Mouse (Mus musculus) heart, embryonic 11.5 days (tissue): Measurements from ENCODE around the gene Cables2. TPM values are rescaled to one million over a fixed set of nuclear protein-coding genes. Genes with fewer than 3 reads are reported as not detected.

Experiments
- ATAC-seq: fragments of 200-750 bp; cut with Nextera tagmentation; replicated peaks from 2 replicates; pipeline ENCODE4 v1.8.0; 2017; ENCODE audit warnings: moderate library complexity; ENCODE audit not compliant: insufficient number of reproducible peaks, low FRiP score, low TSS enrichment
- H3K27ac ChIP-seq: fragments of 300-500 bp; sonication (generic); 2 replicates; pipeline ENCODE4 v1.5.1; 2014; ENCODE audit warnings: mild to moderate bottlenecking, low read depth, low read length
- H3K27me3 ChIP-seq: fragments of 300-500 bp; sonication (generic); 2 replicates; pipeline ENCODE4 v1.6.1; 2014; ENCODE audit warnings: mild to moderate bottlenecking, low read length, mixed read lengths; ENCODE audit not compliant: control insufficient read depth, insufficient read depth
- H3K36me3 ChIP-seq: fragments of 300-500 bp; sonication (generic); 2 replicates; pipeline ENCODE4 v1.6.1; 2014; ENCODE audit warnings: mild to moderate bottlenecking, low read length, moderate library complexity, mixed read lengths; ENCODE audit not compliant: control insufficient read depth, insufficient read depth
- H3K4me1 ChIP-seq: fragments of 300-500 bp; sonication (generic); 2 replicates; pipeline ENCODE4 v1.6.1; 2014; ENCODE audit warnings: low read length; ENCODE audit not compliant: control insufficient read depth, insufficient read depth
- H3K4me2 ChIP-seq: fragments of 300-500 bp; sonication (generic); 2 replicates; pipeline ENCODE4 v1.6.1; 2014; ENCODE audit warnings: mild to moderate bottlenecking, moderate library complexity
- H3K4me3 ChIP-seq: fragments of 300-500 bp; sonication (generic); 2 replicates; pipeline ENCODE4 v1.5.1; 2014; ENCODE audit warnings: low read depth, low read length
- H3K9ac ChIP-seq: fragments of 300-500 bp; sonication (generic); 2 replicates; pipeline ENCODE4 v1.6.1; 2014; ENCODE audit warnings: mild to moderate bottlenecking, low read depth, low read length, moderate library complexity
- H3K9me3 ChIP-seq: fragments of 300-500 bp; sonication (generic); replicated peaks from 2 replicates; pipeline ENCODE4 v1.6.1; 2016; ENCODE audit warnings: low read length; ENCODE audit not compliant: control insufficient read depth
- WGBS: fragments of 180-500 bp; shearing (Covaris S2); extraction: QIAGEN DNeasy Blood & Tissue Kit; methylation state at CpG from one replicate; pipeline ENCODE4 v1.1.7; 2014; ENCODE audit not compliant: insufficient replicate concordance; 5-methylcytosine and 5-hydroxymethylcytosine counted together
- polyA plus RNA-seq: library from polyadenylated mRNA; unstranded; fragments of >200 nt; fragmentation: Nextera tagmentation; extraction: Ambion mirVana; gene quantifications from 2 replicates; pipeline ENCODE4 v1.2.1, GENCODE M21; 2014

The Cables2 gene
- polyA plus RNA-seq, 1 experiment from 2014 or later: 11.8 TPM

- H3K27ac ChIP-seq: peak overlapping the region; percentile 58
- no peaks in the 10 kb centered on the region for H3K27me3 ChIP-seq
- H3K4me1 ChIP-seq: peaks cover 42% of the 10 kb centered on the region
- WGBS: 0% methylated on average over 8 of the region's 8 CpGs
- H3K9ac ChIP-seq: no peak overlapping the region
- peak overlapping the region; percentile 50 for H3K4me2 ChIP-seq
- H3K36me3 ChIP-seq: no peaks in the 10 kb centered on the region
- no peaks in the 10 kb centered on the region for H3K9me3 ChIP-seq
- ATAC-seq: peak; percentile 55
- no peak overlapping the region for H3K4me3 ChIP-seq
Measured at GRCm38 (mm10) chr2:180275836-180276235, 2.5 kb upstream of the Cables2 start.

DNA sequence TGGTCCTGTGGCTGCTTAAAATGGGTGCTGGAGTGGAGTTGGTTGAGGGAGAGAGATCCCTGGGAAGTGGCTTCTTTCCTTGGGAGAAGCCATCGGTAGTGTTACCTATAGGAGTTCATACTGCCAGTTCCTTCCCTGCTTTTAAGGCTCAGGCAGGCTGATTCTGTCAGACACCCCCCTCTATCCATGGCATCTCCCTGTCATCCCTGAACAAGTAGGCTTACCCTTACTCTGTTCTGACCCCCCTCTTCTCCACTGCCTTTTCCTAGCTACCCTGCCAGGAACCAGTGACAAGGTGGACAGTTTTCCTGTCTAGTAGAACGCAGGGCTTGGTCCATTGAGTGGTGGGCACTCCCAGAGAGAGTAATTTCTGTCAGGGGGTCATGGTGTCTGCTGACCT is 1.2 kb upstream of the Cables2 start:
- WGBS: 82% methylated on average over 2 of the region's 2 CpGs
- H3K36me3 ChIP-seq: no peaks in the 10 kb centered on the region
- no peak overlapping the region for H3K9ac ChIP-seq
- H3K27ac ChIP-seq: no peak overlapping the region
- ATAC-seq: no peak
- H3K9me3 ChIP-seq: no peaks in the 10 kb centered on the region
- no peaks in the 10 kb centered on the region for H3K27me3 ChIP-seq
- H3K4me3 ChIP-seq: no peak overlapping the region
- H3K4me1 ChIP-seq: peaks cover 49% of the 10 kb centered on the region
- no peak overlapping the region for H3K4me2 ChIP-seq

GRCm38 (mm10) chr2:180272884-180273321 is 393 bp downstream of the Cables2 start:
- Histone ChIP-seq H3K4me2 (peak overlapping the region; percentile 92), H3K9ac (peak overlapping the region; percentile 78), H3K36me3 (no peaks in the 10 kb centered on the region; the same call in 1 of the 2 replicates), H3K27me3 (no peaks in the 10 kb centered on the region), H3K4me3 (peak overlapping the region; percentile 76), H3K4me1 (peaks cover 49% of the 10 kb centered on the region), H3K9me3 (no peaks in the 10 kb centered on the region), H3K27ac (no peak overlapping the region)
- WGBS: under 1% methylated on average over 34 of the region's 37 CpGs
- peak; percentile 36 for ATAC-seq

DNA sequence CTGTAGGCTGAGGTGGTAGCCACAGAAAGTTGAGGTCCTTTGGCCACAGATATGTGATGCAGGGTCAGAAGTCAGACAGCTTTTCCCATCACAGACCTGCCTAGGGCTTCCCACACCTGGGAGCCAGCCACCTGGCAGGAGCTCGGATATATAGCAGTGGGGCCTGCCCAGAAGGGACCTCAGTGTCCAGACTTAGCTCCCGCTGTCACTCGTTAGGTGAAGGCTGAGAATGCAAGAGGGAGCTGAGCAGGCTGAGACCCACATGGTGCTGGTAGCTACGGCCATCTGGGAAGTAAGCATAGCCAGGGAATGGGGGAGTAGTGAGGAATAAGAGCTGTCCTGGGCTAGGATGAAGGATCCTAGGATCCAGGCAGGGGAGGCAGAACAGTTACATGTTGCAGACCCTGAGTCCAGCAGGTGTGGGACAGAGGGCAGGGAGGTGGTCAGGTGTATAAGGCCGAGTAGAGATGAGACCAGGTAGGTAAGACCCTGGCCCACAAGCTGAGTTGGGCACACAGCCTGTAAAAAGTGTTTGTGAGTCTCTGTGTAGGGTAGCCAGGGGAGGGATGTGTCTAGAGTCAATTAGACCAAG is 1.4 kb downstream of the Cables2 start:
- H3K9me3 ChIP-seq: no peaks in the 10 kb centered on the region
- H3K9ac ChIP-seq: peak overlapping the region; percentile 78; the same call in 1 of the 2 replicates
- H3K4me1 ChIP-seq: peaks cover 40% of the 10 kb centered on the region
- H3K27me3 ChIP-seq: no peaks in the 10 kb centered on the region
- no peak overlapping the region for H3K27ac ChIP-seq
- no peak for ATAC-seq
- peak overlapping the region; percentile 92 for H3K4me2 ChIP-seq
- H3K36me3 ChIP-seq: no peaks in the 10 kb centered on the region; the same call in 1 of the 2 replicates
- peak overlapping the region; percentile 76; the same call in 1 of the 2 replicates for H3K4me3 ChIP-seq
- WGBS: 71% methylated on average over 5 of the region's 5 CpGs

DNA sequence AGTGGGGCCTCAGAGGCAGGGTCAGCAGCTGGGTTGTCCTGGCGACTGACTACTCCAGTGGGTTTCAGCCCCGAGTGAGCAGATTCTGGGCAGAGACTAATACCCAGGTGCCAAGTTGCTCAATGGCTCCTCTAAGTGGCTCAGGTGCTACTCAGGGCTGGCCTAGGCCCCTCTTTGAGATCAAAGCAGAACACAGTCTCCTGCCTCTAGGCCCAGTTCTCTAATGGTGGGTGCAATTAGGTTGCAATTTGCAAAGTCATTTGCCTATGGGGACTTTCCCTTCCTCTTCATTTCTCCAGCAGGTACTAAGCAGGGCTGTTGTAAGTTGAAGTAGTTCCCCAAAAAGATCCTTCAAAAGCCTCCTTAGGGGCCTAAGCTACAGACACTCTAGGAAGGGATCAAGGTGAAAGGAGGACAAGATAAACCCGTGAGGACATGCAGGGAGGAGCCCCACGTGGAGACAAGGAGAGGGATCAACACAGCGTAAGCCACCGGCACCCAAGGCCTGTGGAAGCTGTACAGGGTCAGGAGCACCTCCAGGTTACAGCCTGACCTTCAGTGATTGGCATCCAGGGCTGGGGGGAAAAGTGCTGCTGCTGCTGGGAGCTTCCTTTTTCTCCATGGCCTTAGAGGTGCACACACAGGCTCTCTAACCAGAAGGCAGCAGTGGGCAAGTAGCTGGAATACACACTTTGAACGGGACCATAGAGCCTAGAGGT is 2.6 kb downstream of the Cables2 start:
- Histone ChIP-seq H3K9ac (0 out of 2 replicates have a peak overlapping the region, but pooled peaks have one; percentile 39), H3K9me3 (no peaks in the 10 kb centered on the region), H3K27me3 (no peaks in the 10 kb centered on the region), H3K27ac (no peak overlapping the region), H3K4me1 (peaks cover 30% of the 10 kb centered on the region), H3K4me3 (no peak overlapping the region), H3K36me3 (no peaks in the 10 kb centered on the region; the same call in 1 of the 2 replicates), H3K4me2 (no peak overlapping the region)
- WGBS: 66% methylated on average over 7 of the region's 7 CpGs
- no peak for ATAC-seq

GRCm38 (mm10) chr2:180269329-180269728 is 4.0 kb downstream of the Cables2 start:
- H3K9me3 ChIP-seq: no peaks in the 10 kb centered on the region
- H3K9ac ChIP-seq: no peak overlapping the region
- 88% methylated on average over 10 of the region's 10 CpGs for WGBS
- no peak overlapping the region for H3K4me3 ChIP-seq
- no peaks in the 10 kb centered on the region for H3K27me3 ChIP-seq
- no peak overlapping the region for H3K4me2 ChIP-seq
- no peaks in the 10 kb centered on the region; the same call in 1 of the 2 replicates for H3K36me3 ChIP-seq
- peaks cover 27% of the 10 kb centered on the region for H3K4me1 ChIP-seq
- no peak overlapping the region for H3K27ac ChIP-seq
- no peak for ATAC-seq

- Histone ChIP-seq H3K27ac (no peak overlapping the region), H3K9ac (no peak overlapping the region), H3K4me3 (no peak overlapping the region), H3K36me3 (peaks cover 4% of the 10 kb centered on the region; the same call in 1 of the 2 replicates), H3K4me2 (no peak overlapping the region), H3K27me3 (no peaks in the 10 kb centered on the region), H3K4me1 (peaks cover 25% of the 10 kb centered on the region), H3K9me3 (no peaks in the 10 kb centered on the region)
- WGBS: 56% methylated on average over 2 of the region's 2 CpGs
- no peak for ATAC-seq
Measured at GRCm38 (mm10) chr2:180267955-180268354, 5.3 kb downstream of the Cables2 start.

- H3K27ac ChIP-seq: no peak overlapping the region
- 76% methylated on average over 10 of the region's 10 CpGs for WGBS
Measured at GRCm38 (mm10) chr2:180262891-180263290, 10.4 kb downstream of the Cables2 start.

More at GRCm38 (mm10) chr2:180262891-180263290, 10.4 kb downstream of the Cables2 start:
- Histone ChIP-seq H3K9me3 (no peaks in the 10 kb centered on the region), H3K9ac (no peak overlapping the region), H3K27me3 (no peaks in the 10 kb centered on the region), H3K4me2 (no peak overlapping the region), H3K36me3 (peaks cover 12% of the 10 kb centered on the region), H3K4me3 (no peak overlapping the region), H3K4me1 (peaks cover 6% of the 10 kb centered on the region)
- no peak for ATAC-seq
